Mouse (Mus musculus): ENCODE measurements at regions not wholly inside any gene's neighbourhood (a gene's known extent, or its start where the extent isn't known, plus 50 kb on each side); places are given as distances from the start of the nearest gene placed in this dataset.

- Histone ChIP-seq H3K4me3 (ENCODE audit: low read depth, low read length) (no peak overlapping the region), H3K4me1 (ENCODE audit: control insufficient read depth, insufficient read depth, low read length) (no peaks in the 10 kb centered on the region), H3K4me2 (ENCODE audit: low read depth, severe bottlenecking) (no peak overlapping the region), H3K27me3 (ENCODE audit: control insufficient read depth, insufficient read depth, low read length) (no peaks in the 10 kb centered on the region), H3K9me3 (ENCODE audit: control insufficient read depth, low read length) (no peaks in the 10 kb centered on the region), H3K9ac (ENCODE audit: low read length) (no peak overlapping the region), H3K36me3 (ENCODE audit: control insufficient read depth, insufficient read depth, low read length) (no peaks in the 10 kb centered on the region), H3K27ac (replicated peaks; ENCODE audit: low read depth, low read length) (no peak overlapping the region)
- WGBS = 74% methylated on average over 5 of the region's 5 CpGs
- DNase-seq (ENCODE audit: low spot score) = no peak
- no peak for ATAC-seq (ENCODE audit: insufficient number of reproducible peaks, low FRiP score, low TSS enrichment, low read depth)
These were observed 130.3 kb upstream of the Tent5a start for GRCm38 (mm10) chr9:85457400-85457799.

GRCm38 (mm10) chr9:85455382-85455781, 128.2 kb upstream of the Tent5a start:
- H3K4me3 ChIP-seq (ENCODE audit: low read depth, low read length) = no peak overlapping the region

DNA sequence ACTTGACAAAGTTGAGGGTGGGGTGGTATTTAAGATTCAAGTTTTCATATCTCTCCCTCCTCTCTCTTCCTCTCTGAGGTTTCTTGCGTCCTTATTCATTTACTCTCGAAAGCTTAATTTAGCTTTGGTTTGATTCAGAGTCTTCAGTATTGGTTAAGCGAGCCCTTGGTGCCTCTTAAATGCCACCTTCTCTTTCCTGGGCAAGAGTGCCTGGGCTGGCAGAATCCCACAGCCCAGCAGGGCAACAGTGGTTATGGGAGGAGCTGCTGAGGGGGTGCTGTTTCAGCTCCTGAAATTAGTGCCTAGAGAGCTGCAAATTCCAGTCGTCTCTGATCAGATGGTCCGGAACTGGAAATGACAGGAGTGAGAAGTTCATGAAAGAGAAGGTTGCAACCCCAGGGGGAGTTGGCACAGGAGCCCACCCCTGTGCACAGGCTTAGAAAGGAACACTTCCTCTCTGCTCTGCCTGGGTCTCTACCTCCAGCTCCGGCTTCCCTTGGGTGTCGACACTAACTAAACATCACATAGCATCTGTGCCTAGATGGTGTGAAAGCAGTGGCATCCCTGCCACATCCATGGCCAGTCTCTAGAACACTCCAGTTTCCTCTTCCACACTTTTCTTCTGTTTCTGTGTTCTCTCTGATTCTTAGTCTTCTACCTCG, 125.2 kb upstream of the Tent5a start:
- Histone ChIP-seq H3K9ac (ENCODE audit: low read length) (no peak overlapping the region), H3K4me3 (ENCODE audit: low read depth, low read length) (no peak overlapping the region), H3K9me3 (ENCODE audit: control insufficient read depth, low read length) (no peaks in the 10 kb centered on the region), H3K4me1 (ENCODE audit: control insufficient read depth, insufficient read depth, low read length) (no peaks in the 10 kb centered on the region), H3K27me3 (ENCODE audit: control insufficient read depth, insufficient read depth, low read length) (no peaks in the 10 kb centered on the region), H3K36me3 (ENCODE audit: control insufficient read depth, insufficient read depth, low read length) (no peaks in the 10 kb centered on the region), H3K27ac (replicated peaks; ENCODE audit: low read depth, low read length) (no peak overlapping the region), H3K4me2 (ENCODE audit: low read depth, severe bottlenecking) (no peak overlapping the region)
- 79% methylated on average over 8 of the region's 8 CpGs for WGBS
- DNase-seq (ENCODE audit: low spot score) (no peak), ATAC-seq (ENCODE audit: insufficient number of reproducible peaks, low FRiP score, low TSS enrichment, low read depth) (no peak)

More at GRCm38 (mm10) chr9:85455382-85455781, 128.2 kb upstream of the Tent5a start:
- H3K9me3 ChIP-seq (ENCODE audit: control insufficient read depth, low read length) = no peaks in the 10 kb centered on the region
- no peaks in the 10 kb centered on the region for H3K36me3 ChIP-seq (ENCODE audit: control insufficient read depth, insufficient read depth, low read length)
- DNase-seq (ENCODE audit: low spot score) (no peak), ATAC-seq (ENCODE audit: insufficient number of reproducible peaks, low FRiP score, low TSS enrichment, low read depth) (no peak)
- no peaks in the 10 kb centered on the region for H3K27me3 ChIP-seq (ENCODE audit: control insufficient read depth, insufficient read depth, low read length)
- no peak overlapping the region for H3K27ac ChIP-seq (replicated peaks; ENCODE audit: low read depth, low read length)
- no peak overlapping the region for H3K9ac ChIP-seq (ENCODE audit: low read length)
- WGBS = 89% methylated on average over 4 of the region's 4 CpGs
- no peak overlapping the region for H3K4me2 ChIP-seq (ENCODE audit: low read depth, severe bottlenecking)
- H3K4me1 ChIP-seq (ENCODE audit: control insufficient read depth, insufficient read depth, low read length) = no peaks in the 10 kb centered on the region

DNA sequence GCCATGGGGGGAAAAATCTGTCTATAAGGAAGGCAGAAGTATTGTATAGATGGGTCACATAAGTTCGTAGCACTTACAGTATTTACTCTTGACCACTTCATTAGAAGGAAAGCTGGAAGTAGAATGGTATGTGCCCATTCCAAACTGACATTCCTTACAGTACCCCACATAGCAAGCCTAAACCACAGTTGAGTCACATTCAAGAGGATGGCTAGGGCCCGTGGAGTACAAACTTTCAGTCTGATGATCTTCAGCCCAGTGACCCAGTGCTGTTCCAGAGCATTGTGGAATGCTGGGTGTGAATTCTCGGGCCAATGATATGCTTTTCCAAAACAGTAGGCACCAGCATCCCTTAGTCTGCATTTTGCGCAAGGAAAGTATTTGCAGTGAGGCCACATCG, 124.2 kb upstream of the Tent5a start:
- ATAC-seq (ENCODE audit: insufficient number of reproducible peaks, low FRiP score, low TSS enrichment, low read depth) = no peak
- Histone ChIP-seq H3K4me2 (ENCODE audit: low read depth, severe bottlenecking) (no peak overlapping the region), H3K9me3 (ENCODE audit: control insufficient read depth, low read length) (no peaks in the 10 kb centered on the region), H3K27me3 (ENCODE audit: control insufficient read depth, insufficient read depth, low read length) (no peaks in the 10 kb centered on the region), H3K36me3 (ENCODE audit: control insufficient read depth, insufficient read depth, low read length) (no peaks in the 10 kb centered on the region), H3K9ac (ENCODE audit: low read length) (no peak overlapping the region), H3K4me3 (ENCODE audit: low read depth, low read length) (no peak overlapping the region), H3K4me1 (ENCODE audit: control insufficient read depth, insufficient read depth, low read length) (no peaks in the 10 kb centered on the region), H3K27ac (replicated peaks; ENCODE audit: low read depth, low read length) (no peak overlapping the region)
- no peak for DNase-seq (ENCODE audit: low spot score)
- WGBS = 85% methylated on average over 5 of the region's 5 CpGs

DNA sequence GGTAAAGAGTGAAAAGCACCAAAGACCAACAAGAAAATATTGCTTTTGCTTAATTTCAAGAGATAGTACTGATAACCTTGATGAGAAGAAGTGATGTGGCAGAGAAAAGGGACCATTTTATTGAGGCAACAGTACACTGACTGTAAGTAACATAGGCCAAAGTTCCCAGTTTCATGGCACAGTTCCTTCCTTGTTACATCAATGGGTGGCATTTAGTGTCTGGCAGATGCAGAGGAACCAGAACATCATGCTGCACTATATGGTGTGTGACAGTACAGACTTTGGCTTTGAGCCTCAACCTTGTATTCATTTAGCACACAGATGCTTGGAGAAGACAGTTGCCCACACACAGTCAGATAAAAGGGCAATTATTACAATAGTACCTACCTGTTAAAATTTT, 123.7 kb upstream of the Tent5a start:
- no peak overlapping the region for H3K4me2 ChIP-seq (ENCODE audit: low read depth, severe bottlenecking)
- H3K9ac ChIP-seq (ENCODE audit: low read length) = no peak overlapping the region
- no peak for ATAC-seq (ENCODE audit: insufficient number of reproducible peaks, low FRiP score, low TSS enrichment, low read depth)
- H3K9me3 ChIP-seq (ENCODE audit: control insufficient read depth, low read length) = no peaks in the 10 kb centered on the region
- H3K27ac ChIP-seq (replicated peaks; ENCODE audit: low read depth, low read length) = no peak overlapping the region
- no peaks in the 10 kb centered on the region for H3K4me1 ChIP-seq (ENCODE audit: control insufficient read depth, insufficient read depth, low read length)
- no peak for DNase-seq (ENCODE audit: low spot score)
- H3K4me3 ChIP-seq (ENCODE audit: low read depth, low read length) = no peak overlapping the region
- no peaks in the 10 kb centered on the region for H3K36me3 ChIP-seq (ENCODE audit: control insufficient read depth, insufficient read depth, low read length)
- H3K27me3 ChIP-seq (ENCODE audit: control insufficient read depth, insufficient read depth, low read length) = no peaks in the 10 kb centered on the region

DNA sequence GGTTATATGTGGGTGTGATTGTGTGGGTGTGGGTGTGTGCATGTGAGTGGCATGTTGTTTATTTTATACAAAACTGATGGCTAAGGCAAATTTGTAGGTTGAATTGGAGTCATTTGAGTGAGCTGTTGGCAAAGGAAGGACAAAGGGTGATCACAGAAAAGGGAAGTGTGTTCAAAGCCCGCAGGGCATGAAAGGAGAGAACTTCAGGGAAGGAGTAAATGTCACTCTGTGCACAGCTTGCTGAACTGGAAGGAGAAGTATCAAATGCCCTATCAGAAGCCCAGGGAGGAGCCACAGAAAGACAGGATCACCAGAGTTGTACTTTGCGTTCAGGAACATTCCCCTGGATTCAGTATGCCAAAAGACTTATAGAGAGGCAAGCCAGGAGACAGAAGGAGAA, 122.3 kb upstream of the Tent5a start:
- no peak overlapping the region for H3K4me3 ChIP-seq (ENCODE audit: low read depth, low read length)
- no peak overlapping the region for H3K4me2 ChIP-seq (ENCODE audit: low read depth, severe bottlenecking)
- H3K9ac ChIP-seq (ENCODE audit: low read length) = no peak overlapping the region
- ATAC-seq (ENCODE audit: insufficient number of reproducible peaks, low FRiP score, low TSS enrichment, low read depth) (no peak), DNase-seq (ENCODE audit: low spot score) (no peak)
- no peak overlapping the region for H3K27ac ChIP-seq (replicated peaks; ENCODE audit: low read depth, low read length)
- no peaks in the 10 kb centered on the region for H3K4me1 ChIP-seq (ENCODE audit: control insufficient read depth, insufficient read depth, low read length)
- no peaks in the 10 kb centered on the region for H3K9me3 ChIP-seq (ENCODE audit: control insufficient read depth, low read length)
- WGBS = 89% methylated on average over 2 of the region's 2 CpGs
- H3K36me3 ChIP-seq (ENCODE audit: control insufficient read depth, insufficient read depth, low read length) = no peaks in the 10 kb centered on the region
- no peaks in the 10 kb centered on the region for H3K27me3 ChIP-seq (ENCODE audit: control insufficient read depth, insufficient read depth, low read length)

GRCm38 (mm10) chr9:85442761-85443505, 115.8 kb upstream of the Tent5a start:
- H3K36me3 ChIP-seq (ENCODE audit: control insufficient read depth, insufficient read depth, low read length) = no peaks in the 10 kb centered on the region
- H3K27me3 ChIP-seq (ENCODE audit: control insufficient read depth, insufficient read depth, low read length) = no peaks in the 10 kb centered on the region
- 85% methylated on average over 4 of the region's 4 CpGs for WGBS
- no peaks in the 10 kb centered on the region for H3K9me3 ChIP-seq (ENCODE audit: control insufficient read depth, low read length)
- H3K27ac ChIP-seq (replicated peaks; ENCODE audit: low read depth, low read length) = no peak overlapping the region
- no peak for ATAC-seq (ENCODE audit: insufficient number of reproducible peaks, low FRiP score, low TSS enrichment, low read depth)
- H3K4me1 ChIP-seq (ENCODE audit: control insufficient read depth, insufficient read depth, low read length) = no peaks in the 10 kb centered on the region
- H3K4me2 ChIP-seq (ENCODE audit: low read depth, severe bottlenecking) = no peak overlapping the region
- no peak for DNase-seq (ENCODE audit: low spot score)
- H3K9ac ChIP-seq (ENCODE audit: low read length) = no peak overlapping the region
- no peak overlapping the region for H3K4me3 ChIP-seq (ENCODE audit: low read depth, low read length)

DNA sequence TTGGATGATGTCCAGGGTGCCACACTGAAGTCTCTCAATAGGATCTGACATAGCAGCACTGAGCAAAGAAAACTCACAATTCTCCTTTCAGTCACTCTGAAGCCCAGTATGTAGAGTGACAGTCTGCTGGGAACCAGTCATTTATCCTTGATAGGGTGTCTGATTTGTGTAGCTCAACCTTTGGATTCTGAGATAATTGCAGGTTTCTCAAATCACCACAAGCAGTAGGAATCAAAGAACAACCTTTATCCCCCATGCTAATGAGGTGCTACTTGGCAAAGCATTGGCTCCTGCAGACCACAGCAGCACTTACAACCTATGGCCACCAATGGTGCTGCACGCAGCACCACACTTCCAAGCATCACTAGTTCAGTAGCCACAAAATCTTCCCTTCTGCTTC, 112.5 kb upstream of the Tent5a start:
- Histone ChIP-seq H3K4me2 (ENCODE audit: low read depth, severe bottlenecking) (no peak overlapping the region), H3K36me3 (ENCODE audit: control insufficient read depth, insufficient read depth, low read length) (no peaks in the 10 kb centered on the region), H3K9ac (ENCODE audit: low read length) (no peak overlapping the region), H3K4me1 (ENCODE audit: control insufficient read depth, insufficient read depth, low read length) (no peaks in the 10 kb centered on the region), H3K27ac (replicated peaks; ENCODE audit: low read depth, low read length) (no peak overlapping the region), H3K4me3 (ENCODE audit: low read depth, low read length) (no peak overlapping the region), H3K9me3 (ENCODE audit: control insufficient read depth, low read length) (no peaks in the 10 kb centered on the region), H3K27me3 (ENCODE audit: control insufficient read depth, insufficient read depth, low read length) (no peaks in the 10 kb centered on the region)
- 27% methylated on average over 1 of the region's 1 CpGs for WGBS
- DNase-seq (ENCODE audit: low spot score) = no peak
- no peak for ATAC-seq (ENCODE audit: insufficient number of reproducible peaks, low FRiP score, low TSS enrichment, low read depth)

All from limb, embryonic 11.5 days (tissue).